Mouse (Mus musculus) forebrain, embryonic 12.5 days (tissue): ENCODE data around the gene Prtg. TPM values are rescaled to one million over a fixed set of nuclear protein-coding genes. Genes with fewer than 3 reads are reported as not detected.
A peak's percentile ranks its signal among the peaks of the same experiment; 100 is the strongest.

Source experiments
- ATAC-seq: fragments of 200-750 bp; cut with Nextera tagmentation; 2 replicates; pipeline ENCODE4 v1.8.0; 2017; ENCODE audit warnings: moderate TSS enrichment; ENCODE audit not compliant: low FRiP score
- H3K27ac ChIP-seq: fragments of 300-500 bp; sonication (generic); 2 replicates; pipeline ENCODE4 v1.5.1; 2016; ENCODE audit warnings: mild to moderate bottlenecking
- H3K27me3 ChIP-seq: fragments of 300-500 bp; sonication (generic); 2 replicates; pipeline ENCODE4 v1.6.1; 2016; ENCODE audit warnings: mild to moderate bottlenecking
- H3K36me3 ChIP-seq: fragments of 300-500 bp; sonication (generic); replicated peaks from 2 replicates; pipeline ENCODE4 v1.6.1; 2016; ENCODE audit warnings: mild to moderate bottlenecking
- H3K4me1 ChIP-seq: fragments of 300-500 bp; sonication (generic); 2 replicates; pipeline ENCODE4 v1.6.1; 2016
- H3K4me2 ChIP-seq: fragments of 300-500 bp; sonication (generic); 2 replicates; pipeline ENCODE4 v1.6.1; 2016; ENCODE audit warnings: mild to moderate bottlenecking, moderate library complexity
- H3K4me3 ChIP-seq: fragments of 300-500 bp; sonication (generic); replicated peaks from 2 replicates; pipeline ENCODE4 v1.5.1; 2016; ENCODE audit warnings: mild to moderate bottlenecking
- H3K9ac ChIP-seq: fragments of 300-500 bp; sonication (generic); 2 replicates; pipeline ENCODE4 v1.6.1; 2016; ENCODE audit warnings: mild to moderate bottlenecking
- H3K9me3 ChIP-seq: fragments of 300-500 bp; sonication (generic); 2 replicates; pipeline ENCODE4 v1.6.1; 2016
- WGBS: fragments of 180-500 bp; shearing (Covaris S2); methylation state at CpG from one replicate; pipeline ENCODE4 v1.1.7; 2016; 5-methylcytosine and 5-hydroxymethylcytosine counted together
- polyA plus RNA-seq: library from polyadenylated mRNA; unstranded; fragments of >200 nt; fragmentation: Nextera tagmentation; extraction: Ambion mirVana; gene quantifications from 2 replicates; pipeline ENCODE4 v1.2.1, GENCODE M21; 2016

Prtg gene
- polyA plus RNA-seq, 1 experiment from 2014 or later = 1.7 TPM

DNA sequence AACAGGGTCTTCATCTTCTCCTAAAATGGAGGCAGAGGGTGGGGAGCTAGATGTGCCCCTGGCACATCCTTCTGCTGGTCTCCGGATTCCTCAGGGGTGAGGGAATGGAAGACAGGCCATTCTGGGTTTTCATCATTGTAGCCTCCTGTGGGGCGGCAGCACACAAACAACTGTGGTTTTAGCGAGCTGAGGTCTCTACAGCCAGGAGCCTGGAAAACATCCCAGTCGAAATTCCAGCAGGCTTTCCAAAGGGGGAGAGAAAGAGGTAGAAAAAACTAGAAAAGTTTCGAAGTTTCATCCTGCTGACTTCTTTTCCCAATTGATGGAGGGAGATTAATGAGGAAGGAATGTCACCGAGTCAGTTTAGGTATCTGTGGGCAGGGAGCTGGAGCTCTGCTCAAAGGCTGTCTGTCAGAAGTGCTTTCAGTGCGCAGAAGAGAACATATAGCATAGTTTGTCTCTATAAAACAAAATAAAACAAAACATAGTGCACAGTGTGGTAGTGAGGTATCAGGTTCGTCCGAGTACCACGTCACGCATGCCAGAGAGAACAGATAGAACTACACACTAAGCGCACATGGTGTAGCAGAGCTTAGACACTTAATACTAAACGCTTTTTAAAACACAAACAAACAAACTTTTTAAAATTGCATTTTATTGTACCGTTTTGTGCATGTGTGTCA lies 16.0 kb upstream of the Prtg start:
- no peaks in the 10 kb centered on the region for H3K27me3 ChIP-seq
- ATAC-seq = no peak
- H3K4me3 ChIP-seq = no peak overlapping the region
- H3K4me2 ChIP-seq = no peak overlapping the region
- WGBS = 52% methylated on average over 14 of the region's 14 CpGs
- H3K9me3 ChIP-seq = no peaks in the 10 kb centered on the region
- H3K27ac ChIP-seq = no peak overlapping the region
- H3K4me1 ChIP-seq = 0 out of 2 replicates have a peak, but pooled peaks cover 6% of the 10 kb centered on the region
- H3K9ac ChIP-seq = no peak overlapping the region
- no peaks in the 10 kb centered on the region for H3K36me3 ChIP-seq

DNA sequence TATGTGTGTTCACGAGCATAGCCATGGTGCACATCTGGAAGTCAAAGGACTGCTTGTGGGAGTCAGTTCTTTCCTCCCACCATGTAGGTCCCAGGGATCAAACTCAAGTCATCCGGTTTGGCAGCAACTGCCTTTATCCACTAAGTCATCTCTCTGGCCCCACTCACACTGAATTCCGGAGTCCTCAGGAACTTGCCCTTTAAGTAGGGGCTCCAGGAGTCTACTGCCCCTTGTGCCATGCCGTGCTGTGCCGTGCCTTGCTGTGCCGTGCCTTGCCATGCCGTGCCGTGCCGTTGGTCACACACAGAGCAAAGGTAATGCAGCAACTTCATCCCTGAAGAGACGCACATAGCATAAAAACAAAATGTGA lies 15.5 kb upstream of the Prtg start:
- H3K36me3 ChIP-seq = no peaks in the 10 kb centered on the region
- H3K9me3 ChIP-seq = no peaks in the 10 kb centered on the region
- no peaks in the 10 kb centered on the region for H3K27me3 ChIP-seq
- H3K27ac ChIP-seq = no peak overlapping the region
- no peak overlapping the region for H3K4me2 ChIP-seq
- 44% methylated on average over 10 of the region's 10 CpGs for WGBS
- H3K4me1 ChIP-seq = 0 out of 2 replicates have a peak, but pooled peaks cover 6% of the 10 kb centered on the region
- no peak for ATAC-seq
- H3K4me3 ChIP-seq = no peak overlapping the region
- H3K9ac ChIP-seq = no peak overlapping the region

DNA sequence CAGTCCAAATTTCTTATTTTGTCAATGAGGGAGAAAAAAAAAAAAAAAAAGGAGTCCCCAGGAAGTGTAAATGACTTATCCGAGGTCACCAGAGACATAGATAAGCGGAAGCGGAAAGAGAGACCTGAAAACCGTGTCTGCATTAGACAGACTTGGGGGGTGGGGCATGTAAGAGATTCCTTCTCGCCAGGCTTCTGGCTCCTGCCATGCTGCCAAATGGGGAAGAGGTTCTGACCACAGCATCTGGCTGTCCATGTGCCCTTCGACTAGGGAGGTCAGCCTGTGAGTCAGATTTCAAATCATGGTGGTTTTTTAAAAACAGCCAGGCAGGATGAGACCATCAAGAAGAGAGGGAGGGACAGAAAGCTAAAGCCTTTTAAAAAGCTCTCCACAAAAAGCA lies 15.0 kb upstream of the Prtg start:
- Histone ChIP-seq H3K4me1 (0 out of 2 replicates have a peak, but pooled peaks cover 6% of the 10 kb centered on the region), H3K9me3 (no peaks in the 10 kb centered on the region), H3K36me3 (no peaks in the 10 kb centered on the region), H3K9ac (no peak overlapping the region), H3K27ac (no peak overlapping the region), H3K4me3 (no peak overlapping the region), H3K27me3 (no peaks in the 10 kb centered on the region), H3K4me2 (no peak overlapping the region)
- 17% methylated on average over 6 of the region's 6 CpGs for WGBS
- ATAC-seq = no peak

DNA sequence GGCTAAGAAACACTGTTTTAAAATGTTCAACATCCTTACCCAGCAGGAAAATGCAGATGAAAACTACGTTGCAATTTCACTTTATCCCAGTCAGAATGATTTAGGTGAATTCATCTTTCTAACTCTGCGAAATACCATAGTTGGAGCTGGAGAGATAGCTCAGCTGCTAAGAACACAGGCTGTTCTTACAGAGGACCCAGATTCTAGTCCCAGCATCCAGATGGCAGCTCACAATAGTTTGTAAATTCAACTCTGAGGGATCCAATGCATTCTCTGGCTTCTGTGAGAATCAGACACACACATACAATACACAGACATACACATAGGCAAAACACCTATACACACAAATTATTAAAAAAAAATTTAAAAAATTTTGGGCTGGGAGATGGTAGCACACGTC lies 11.4 kb upstream of the Prtg start:
- Histone ChIP-seq H3K9me3 (no peaks in the 10 kb centered on the region), H3K27me3 (no peaks in the 10 kb centered on the region), H3K27ac (no peak overlapping the region), H3K4me2 (no peak overlapping the region), H3K36me3 (no peaks in the 10 kb centered on the region), H3K4me3 (no peak overlapping the region), H3K4me1 (0 out of 2 replicates have a peak, but pooled peaks cover 6% of the 10 kb centered on the region), H3K9ac (no peak overlapping the region)
- 91% methylated on average over 3 of the region's 3 CpGs for WGBS
- ATAC-seq = no peak

DNA sequence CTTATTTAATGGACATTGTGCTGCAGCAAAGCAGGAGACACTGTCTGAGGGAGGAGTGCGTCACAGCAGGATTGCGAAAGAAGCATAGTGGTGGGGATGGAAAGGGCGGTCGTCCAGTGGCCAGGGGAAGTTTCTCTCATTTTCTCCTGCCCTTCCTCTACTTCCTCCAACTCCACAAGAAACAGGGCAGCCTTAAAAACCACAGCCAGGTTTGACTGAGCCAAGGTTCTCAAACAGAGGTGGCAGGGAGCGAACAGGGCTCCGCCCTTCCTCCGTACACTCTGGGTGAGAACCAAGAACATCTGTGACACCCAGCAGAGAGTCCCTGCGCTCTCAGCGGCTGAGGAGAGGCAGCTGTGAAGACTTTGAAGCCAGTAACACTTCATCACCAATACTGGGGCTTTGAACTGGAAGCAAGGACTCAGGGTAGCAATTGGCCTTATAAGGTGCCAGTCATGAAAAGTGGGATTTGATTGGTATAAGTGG lies 9.5 kb upstream of the Prtg start:
- H3K36me3 ChIP-seq = no peaks in the 10 kb centered on the region
- H3K9me3 ChIP-seq = no peaks in the 10 kb centered on the region
- H3K4me1 ChIP-seq = no peaks in the 10 kb centered on the region
- no peak overlapping the region for H3K27ac ChIP-seq
- H3K9ac ChIP-seq = no peak overlapping the region
- peaks cover 4% of the 10 kb centered on the region; the same call in 1 of the 2 replicates for H3K27me3 ChIP-seq
- no peak overlapping the region for H3K4me3 ChIP-seq
- ATAC-seq = no peak
- no peak overlapping the region for H3K4me2 ChIP-seq
- 59% methylated on average over 9 of the region's 9 CpGs for WGBS

DNA sequence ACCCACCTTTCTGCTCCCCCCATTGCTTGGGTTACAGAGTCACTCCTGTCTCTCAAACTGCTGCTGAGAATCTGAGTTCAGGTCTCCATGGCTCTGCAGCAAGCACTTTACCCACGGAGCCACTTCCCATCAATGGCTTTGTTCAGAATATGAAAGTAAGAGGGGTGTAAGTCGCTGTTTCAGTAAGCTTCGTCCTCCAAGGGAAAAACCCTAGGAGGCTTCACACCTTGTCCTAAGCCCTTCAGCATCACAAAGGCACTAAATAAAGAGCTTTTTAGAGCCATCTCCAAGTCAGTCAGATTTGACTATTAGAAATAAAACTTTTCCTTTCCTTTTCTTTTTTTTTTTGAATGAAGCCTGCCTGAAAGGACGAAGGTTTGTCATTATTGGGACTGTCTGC lies 3.4 kb upstream of the Prtg start:
- 19% methylated on average over 4 of the region's 4 CpGs for WGBS
- ATAC-seq = no peak

DNA sequence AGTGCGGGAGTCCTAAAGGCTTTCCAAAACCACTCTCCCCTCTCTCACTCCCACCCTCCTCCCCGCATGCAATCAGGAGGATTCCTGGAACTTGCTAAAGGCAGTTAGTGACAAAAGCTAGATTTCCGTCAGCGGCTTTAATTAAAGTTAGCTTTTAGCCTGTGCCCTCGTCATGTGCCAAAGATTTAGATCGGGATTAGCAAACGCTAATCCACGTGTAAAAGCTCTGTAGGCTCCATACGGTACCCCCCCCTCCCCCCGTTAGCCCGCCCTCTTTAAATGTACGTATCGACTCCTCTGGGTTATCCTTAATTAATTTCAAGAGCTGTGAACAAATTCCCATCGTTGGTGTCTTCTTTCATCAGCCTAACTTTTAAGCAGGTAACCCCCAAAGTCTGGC lies 528 bp upstream of the Prtg start:
- Histone ChIP-seq H3K4me3 (peak overlapping the region; percentile 61), H3K36me3 (no peaks in the 10 kb centered on the region), H3K4me1 (peaks cover 26% of the 10 kb centered on the region), H3K9ac (no peak overlapping the region), H3K27me3 (peaks cover 29% of the 10 kb centered on the region), H3K9me3 (no peaks in the 10 kb centered on the region), H3K27ac (peak overlapping the region; percentile 77; the same call in 1 of the 2 replicates), H3K4me2 (peak overlapping the region; percentile 97)
- WGBS = 2% methylated on average over 14 of the region's 14 CpGs
- ATAC-seq = 0 out of 2 replicates have a peak, but pooled peaks have one; percentile 18

More for the DNA sequence above, 3.4 kb upstream of the Prtg start:
- Histone ChIP-seq H3K4me2 (no peak overlapping the region), H3K4me3 (no peak overlapping the region), H3K36me3 (no peaks in the 10 kb centered on the region), H3K9ac (no peak overlapping the region), H3K27ac (no peak overlapping the region), H3K4me1 (peaks cover 20% of the 10 kb centered on the region), H3K9me3 (no peaks in the 10 kb centered on the region), H3K27me3 (peaks cover 18% of the 10 kb centered on the region; the same call in 1 of the 2 replicates)

DNA sequence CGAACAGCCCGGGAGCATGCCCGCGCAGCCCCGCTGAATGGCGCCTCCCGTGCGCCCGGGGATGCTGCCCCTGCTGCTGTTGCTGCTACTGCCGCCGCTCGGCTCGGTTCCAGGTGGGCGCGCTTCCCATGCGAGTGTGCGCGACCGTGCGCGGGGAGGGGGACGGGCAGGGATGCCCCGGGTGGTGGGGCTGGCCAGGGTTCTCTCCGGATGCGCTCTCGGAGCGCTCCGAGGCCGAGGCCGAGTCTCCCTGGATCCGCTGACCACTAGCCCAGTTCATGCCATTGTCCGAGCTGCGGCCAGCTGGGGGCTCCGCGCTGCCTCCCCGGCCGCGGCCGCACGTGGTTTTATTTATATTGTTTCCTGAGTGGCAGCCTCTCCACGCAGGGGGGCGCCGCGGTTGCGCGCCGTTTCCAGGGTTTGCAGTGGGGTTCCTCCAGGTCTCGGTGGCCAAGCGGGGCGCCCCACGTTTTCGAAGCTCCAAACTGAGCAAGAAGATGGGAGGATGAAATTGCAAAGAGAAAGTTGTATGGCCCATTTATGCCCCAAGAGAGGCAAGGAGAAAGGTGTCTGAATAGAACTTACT lies 839 bp downstream of the Prtg start:
- Histone ChIP-seq H3K4me1 (peaks cover 33% of the 10 kb centered on the region), H3K27ac (peak overlapping the region; percentile 77), H3K36me3 (no peaks in the 10 kb centered on the region), H3K4me2 (peak overlapping the region; percentile 97), H3K27me3 (peaks cover 29% of the 10 kb centered on the region), H3K9ac (peak overlapping the region; percentile 72), H3K4me3 (peak overlapping the region; percentile 61), H3K9me3 (no peaks in the 10 kb centered on the region)
- under 1% methylated on average over 51 of the region's 52 CpGs for WGBS
- ATAC-seq = peak; percentile 79

DNA sequence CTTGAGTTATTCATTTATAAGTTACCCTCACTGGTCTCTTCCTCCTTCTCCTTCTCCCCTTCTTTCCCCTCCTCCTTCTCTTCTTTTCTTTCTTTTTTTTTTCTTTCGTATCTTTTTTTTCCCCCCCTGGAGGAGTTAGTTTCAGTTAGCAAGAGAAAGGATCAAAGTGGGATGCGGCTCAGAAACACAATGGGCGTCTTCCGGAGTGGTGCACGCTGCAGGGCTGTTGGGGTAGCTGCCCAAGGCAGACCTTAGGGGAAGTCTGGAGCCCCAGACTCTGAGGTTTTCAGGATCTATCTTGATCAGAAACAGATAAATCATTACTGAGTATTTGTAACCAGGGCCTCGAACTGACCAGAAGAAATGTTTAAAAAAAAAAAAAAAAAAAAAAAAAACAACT lies 1.5 kb downstream of the Prtg start:
- Histone ChIP-seq H3K27me3 (peaks cover 29% of the 10 kb centered on the region), H3K4me2 (peak overlapping the region; percentile 97), H3K4me1 (peaks cover 39% of the 10 kb centered on the region), H3K4me3 (peak overlapping the region; percentile 61), H3K9me3 (no peaks in the 10 kb centered on the region), H3K36me3 (no peaks in the 10 kb centered on the region), H3K27ac (peak overlapping the region; percentile 77; the same call in 1 of the 2 replicates), H3K9ac (peak overlapping the region; percentile 72)
- no peak for ATAC-seq
- WGBS = 0% methylated on average over 6 of the region's 6 CpGs

DNA sequence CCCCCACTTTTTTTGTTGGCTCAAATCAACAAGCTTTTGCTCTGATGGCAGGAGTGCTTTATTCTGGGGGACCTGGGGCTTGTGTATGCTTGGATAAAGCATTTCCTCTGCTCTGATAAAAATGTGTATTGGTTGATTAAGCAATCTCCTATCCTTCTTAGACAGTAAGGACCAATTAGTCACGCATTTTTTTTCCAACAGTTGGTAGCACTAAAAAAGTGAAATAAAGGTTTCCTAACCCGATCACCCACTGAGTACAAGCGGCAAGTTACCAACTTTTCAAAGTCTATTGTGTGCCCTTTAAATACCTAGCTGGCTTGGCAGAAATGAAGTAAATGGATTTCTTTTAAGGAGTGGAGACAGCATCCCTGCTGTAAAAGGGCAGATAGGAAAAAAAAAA lies 1.9 kb downstream of the Prtg start:
- H3K9me3 ChIP-seq = no peaks in the 10 kb centered on the region
- ATAC-seq = no peak
- H3K27me3 ChIP-seq = peaks cover 29% of the 10 kb centered on the region
- no peak overlapping the region for H3K27ac ChIP-seq
- H3K4me2 ChIP-seq = peak overlapping the region; percentile 97; the same call in 1 of the 2 replicates
- H3K36me3 ChIP-seq = no peaks in the 10 kb centered on the region
- no peak overlapping the region for H3K9ac ChIP-seq
- H3K4me3 ChIP-seq = no peak overlapping the region; the same call in 1 of the 2 replicates
- H3K4me1 ChIP-seq = peaks cover 41% of the 10 kb centered on the region
- WGBS = 4% methylated on average over 3 of the region's 3 CpGs

DNA sequence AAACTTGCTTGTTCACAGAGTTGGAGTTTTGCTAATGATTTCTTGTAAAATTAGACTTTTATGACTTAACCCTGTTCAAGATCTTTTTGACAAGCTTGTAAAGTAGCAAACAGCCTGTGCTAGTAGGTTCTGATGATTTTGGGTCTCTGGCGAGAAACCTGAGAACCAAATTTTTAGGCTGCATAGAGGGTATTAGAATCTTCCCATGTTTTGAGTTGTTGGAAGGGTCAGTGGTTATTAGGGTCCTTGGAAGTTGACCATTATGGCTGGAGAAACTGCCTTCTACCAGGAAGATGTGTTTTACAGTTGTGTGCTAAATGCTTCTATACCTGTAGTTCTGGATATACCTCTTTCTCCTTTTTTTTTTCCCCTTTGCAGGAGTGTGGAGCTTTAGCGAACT lies 2.4 kb downstream of the Prtg start:
- 47% methylated on average over 2 of the region's 2 CpGs for WGBS
- ATAC-seq = no peak
- no peak overlapping the region for H3K4me3 ChIP-seq
- H3K9me3 ChIP-seq = no peaks in the 10 kb centered on the region
- H3K36me3 ChIP-seq = no peaks in the 10 kb centered on the region
- H3K4me1 ChIP-seq = peaks cover 44% of the 10 kb centered on the region
- H3K9ac ChIP-seq = no peak overlapping the region
- H3K27ac ChIP-seq = 0 out of 2 replicates have a peak overlapping the region, but pooled peaks have one; percentile 31
- peak overlapping the region; percentile 97; the same call in 1 of the 2 replicates for H3K4me2 ChIP-seq
- peaks cover 29% of the 10 kb centered on the region for H3K27me3 ChIP-seq

DNA sequence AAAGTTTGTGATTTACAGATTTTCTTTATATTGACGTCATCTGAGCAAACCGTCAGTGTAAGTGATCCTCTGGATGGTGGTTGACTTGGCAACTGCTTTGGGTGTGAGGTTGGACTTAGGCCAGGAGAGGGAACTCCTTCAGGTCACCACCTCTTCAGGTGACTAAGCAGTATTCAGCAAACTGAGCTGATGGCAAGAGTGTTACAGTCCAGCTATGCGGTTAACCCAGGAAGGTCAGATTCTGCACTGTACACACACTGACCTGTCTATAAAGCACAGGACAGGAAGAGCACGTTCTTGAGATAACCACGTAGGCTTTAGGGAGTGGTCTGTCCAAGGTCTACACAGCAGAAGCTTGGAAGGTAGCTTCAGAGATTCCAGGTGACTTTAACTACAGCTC lies 3.9 kb downstream of the Prtg start:
- no peak overlapping the region for H3K27ac ChIP-seq
- 76% methylated on average over 5 of the region's 5 CpGs for whole genome bisulfite sequencing
- no peaks in the 10 kb centered on the region for H3K9me3 ChIP-seq
- no peak overlapping the region for H3K9ac ChIP-seq
- H3K27me3 ChIP-seq = peaks cover 22% of the 10 kb centered on the region
- H3K36me3 ChIP-seq = no peaks in the 10 kb centered on the region
- H3K4me1 ChIP-seq = peaks cover 43% of the 10 kb centered on the region
- H3K4me3 ChIP-seq = no peak overlapping the region
- ATAC-seq = no peak
- H3K4me2 ChIP-seq = no peak overlapping the region
